Comparison of ENCODE assay signal across 26 mouse cellular contexts in genomic region chr13:44272746-44273524, GRCm38 (mm10).
A peak's percentile ranks its signal among the peaks of the same experiment; 100 is the strongest.
DNase-seq lines count a peak whose midpoint lies in the region; ATAC-seq and TF ChIP-seq lines count a peak whose summit lies in the region.
"Had no signal": no experiment of that assay in that cellular context is flagged by ENCODE, and none has a peak within 500 bp of the region (broad histone marks: within the 10 kb centered on the region; RNA-seq: fewer than 3 reads in every experiment).

No protein-coding gene starts in this region.

- H3K9me3 ChIP-seq in kidney, embryonic 15.5 days (replicated peaks) = no peaks in the 10 kb centered on the region
- no peaks in the 10 kb centered on the region for H3K9me3 ChIP-seq in lung, postnatal 0 days (ENCODE audit: low read length)
- H3K9me3 ChIP-seq in embryonic facial prominence, embryonic 15.5 days (replicated peaks) = no peaks in the 10 kb centered on the region
- no peaks in the 10 kb centered on the region for H3K9me3 ChIP-seq in stomach, embryonic 16.5 days (replicated peaks; ENCODE audit: control insufficient read depth, low read length)
- H3K9me3 ChIP-seq: embryonic facial prominence, embryonic 12.5 days; forebrain, embryonic 15.5 days; G1E; heart, embryonic 12.5 days; limb, embryonic 13.5 days; liver, embryonic 12.5 days; midbrain, embryonic 15.5 days had no signal

- no peak overlapping the region for H3K4me3 ChIP-seq in kidney, embryonic 15.5 days (replicated peaks)
- H3K4me3 ChIP-seq in lung, postnatal 0 days (ENCODE audit: low read depth, low read length) = 0 out of 2 replicates have a peak overlapping the region, but pooled peaks have one; percentile 10
- H3K4me3 ChIP-seq in embryonic facial prominence, embryonic 15.5 days (replicated peaks) = no peak overlapping the region
- H3K4me3 ChIP-seq in stomach, embryonic 16.5 days (replicated peaks; ENCODE audit: low read length) = 0 out of 2 replicates have a peak overlapping the region, but pooled peaks have one; percentile 2
- H3K4me3 ChIP-seq: embryonic facial prominence, embryonic 12.5 days; forebrain, embryonic 15.5 days; heart, embryonic 12.5 days; hindbrain, embryonic 10.5 days; limb, embryonic 13.5 days; liver, embryonic 12.5 days; midbrain, embryonic 15.5 days; myocyte had no signal

- no peak for DNase-seq in kidney, adult 8-10 months
- DNase-seq in lung, postnatal 0 days (ENCODE audit: low spot score) = peak; percentile 19
- DNase-seq in lung, postnatal 4 days = no peak
- no peak for DNase-seq in thymus, postnatal 4 days
- DNase-seq: cerebellum, adult 11 months; cerebellum, postnatal 10 days; heart, postnatal 10 days; kidney, adult 9 months; layer of hippocampus, adult 9-11 months; lung, postnatal 10 days; thymus, adult 2 months had no signal

- no peak for ATAC-seq in kidney, embryonic 15.5 days (replicated peaks; ENCODE audit: low FRiP score)
- no peak for ATAC-seq in lung, postnatal 0 days
- ATAC-seq in embryonic facial prominence, embryonic 15.5 days (ENCODE audit: insufficient number of reproducible peaks, low FRiP score, low TSS enrichment, low read depth) = no peak
- ATAC-seq in stomach, embryonic 16.5 days (ENCODE audit: insufficient read depth, low FRiP score) = no peak
- ATAC-seq: forebrain, embryonic 15.5 days; hindbrain, embryonic 16.5 days; liver, embryonic 12.5 days; midbrain, embryonic 15.5 days; Patski had no signal

- TF ChIP-seq EP300 in lung, postnatal 0 days (IDR thresholded peaks at IDR 0.05) = no peak

- no peaks in the 10 kb centered on the region for H3K36me3 ChIP-seq in kidney, embryonic 15.5 days
- no peaks in the 10 kb centered on the region for H3K36me3 ChIP-seq in lung, postnatal 0 days (ENCODE audit: insufficient read depth, low read length)
- no peaks in the 10 kb centered on the region for H3K36me3 ChIP-seq in embryonic facial prominence, embryonic 15.5 days
- no peaks in the 10 kb centered on the region for H3K36me3 ChIP-seq in stomach, embryonic 16.5 days (ENCODE audit: control insufficient read depth, insufficient read depth, low read length)
- H3K36me3 ChIP-seq: embryonic facial prominence, embryonic 12.5 days; forebrain, embryonic 15.5 days; G1E; heart, embryonic 12.5 days; hindbrain, embryonic 10.5 days; limb, embryonic 13.5 days; liver, embryonic 12.5 days; midbrain, embryonic 15.5 days had no signal

- no peak overlapping the region for H3K9ac ChIP-seq in kidney, embryonic 15.5 days
- no peak overlapping the region for H3K9ac ChIP-seq in lung, postnatal 0 days (replicated peaks; ENCODE audit: low read depth)
- no peak overlapping the region; the same call in 1 of the 2 replicates for H3K9ac ChIP-seq in embryonic facial prominence, embryonic 15.5 days
- H3K9ac ChIP-seq in stomach, embryonic 16.5 days (ENCODE audit: low read length) = no peak overlapping the region
- H3K9ac ChIP-seq: embryonic facial prominence, embryonic 12.5 days; forebrain, embryonic 15.5 days; heart, embryonic 12.5 days; limb, embryonic 13.5 days; liver, embryonic 12.5 days; midbrain, embryonic 15.5 days had no signal

- TF ChIP-seq CTCF in lung, postnatal 0 days (IDR thresholded peaks at IDR 0.05) = no peak

- no peaks in the 10 kb centered on the region for H3K27me3 ChIP-seq in kidney, embryonic 15.5 days
- no peaks in the 10 kb centered on the region for H3K27me3 ChIP-seq in lung, postnatal 0 days (replicated peaks; ENCODE audit: insufficient read depth, low read length)
- H3K27me3 ChIP-seq in embryonic facial prominence, embryonic 15.5 days = no peaks in the 10 kb centered on the region
- H3K27me3 ChIP-seq in stomach, embryonic 16.5 days (ENCODE audit: control insufficient read depth, insufficient read depth, low read length) = no peaks in the 10 kb centered on the region
- H3K27me3 ChIP-seq: CH12.LX; embryonic facial prominence, embryonic 12.5 days; forebrain, embryonic 15.5 days; heart, embryonic 12.5 days; limb, embryonic 13.5 days; liver, embryonic 12.5 days; midbrain, embryonic 15.5 days had no signal

- H3K4me1 ChIP-seq in kidney, embryonic 15.5 days = no peaks in the 10 kb centered on the region
- H3K4me1 ChIP-seq in lung, postnatal 0 days (ENCODE audit: insufficient read depth, low read depth, low read length) = no peaks in the 10 kb centered on the region
- H3K4me1 ChIP-seq in embryonic facial prominence, embryonic 15.5 days = peaks cover 4% of the 10 kb centered on the region; the same call in 1 of the 2 replicates
- H3K4me1 ChIP-seq in stomach, embryonic 16.5 days (ENCODE audit: control insufficient read depth, insufficient read depth, low read length) = no peaks in the 10 kb centered on the region
- H3K4me1 ChIP-seq: forebrain, embryonic 15.5 days; heart, embryonic 12.5 days; hindbrain, embryonic 10.5 days; limb, embryonic 13.5 days; liver, embryonic 12.5 days; midbrain, embryonic 15.5 days had no signal

- 0 out of 2 replicates have a peak overlapping the region, but pooled peaks have one; percentile 32 for H3K27ac ChIP-seq in kidney, embryonic 15.5 days
- H3K27ac ChIP-seq in lung, postnatal 0 days (ENCODE audit: low read length) = no peak overlapping the region
- H3K27ac ChIP-seq in embryonic facial prominence, embryonic 15.5 days (replicated peaks) = no peak overlapping the region
- no peak overlapping the region; the same call in 1 of the 2 replicates for H3K27ac ChIP-seq in stomach, embryonic 16.5 days (ENCODE audit: low read length)
- H3K27ac ChIP-seq: embryonic facial prominence, embryonic 12.5 days; forebrain, embryonic 15.5 days; hindbrain, embryonic 10.5 days; limb, embryonic 13.5 days; liver, embryonic 12.5 days; midbrain, embryonic 15.5 days had no signal

- WGBS in kidney, embryonic 15.5 days = 63% methylated on average over 16 of the region's 16 CpGs
- 37% methylated on average over 16 of the region's 16 CpGs for WGBS in lung, postnatal 0 days
- WGBS in embryonic facial prominence, embryonic 15.5 days = 40% methylated on average over 16 of the region's 16 CpGs
- 45% methylated on average over 16 of the region's 16 CpGs for WGBS in stomach, embryonic 16.5 days

- H3K4me2 ChIP-seq in kidney, embryonic 15.5 days = 0 out of 2 replicates have a peak overlapping the region, but pooled peaks have one; percentile 9
- peak overlapping the region; percentile 20 for H3K4me2 ChIP-seq in lung, postnatal 0 days (replicated peaks; ENCODE audit: low read depth, low read length)
- peak overlapping the region; percentile 10; the same call in 1 of the 2 replicates for H3K4me2 ChIP-seq in embryonic facial prominence, embryonic 15.5 days (replicated peaks)
- peak overlapping the region; percentile 27 for H3K4me2 ChIP-seq in stomach, embryonic 16.5 days (ENCODE audit: low read depth, low read length)
- H3K4me2 ChIP-seq: embryonic facial prominence, embryonic 12.5 days; forebrain, embryonic 15.5 days; heart, embryonic 12.5 days; limb, embryonic 13.5 days; liver, embryonic 12.5 days; midbrain, embryonic 15.5 days had no signal

Comparison
In these comparisons a context has a peak if more than half of its experiments do, and no peak if none do; other contexts are left out.
1. H3K4me3 ChIP-seq: peak in lung, postnatal 0 days (single experiment) and stomach, embryonic 16.5 days (single experiment); none in kidney, embryonic 15.5 days (single experiment) and embryonic facial prominence, embryonic 15.5 days (single experiment).
2. Peak in every context shown above with its lines, with median percentiles within 50 percentile points of each other: H3K4me2 ChIP-seq.